9 mouse cellular contexts compared by ENCODE assay signal in the genomic region with DNA sequence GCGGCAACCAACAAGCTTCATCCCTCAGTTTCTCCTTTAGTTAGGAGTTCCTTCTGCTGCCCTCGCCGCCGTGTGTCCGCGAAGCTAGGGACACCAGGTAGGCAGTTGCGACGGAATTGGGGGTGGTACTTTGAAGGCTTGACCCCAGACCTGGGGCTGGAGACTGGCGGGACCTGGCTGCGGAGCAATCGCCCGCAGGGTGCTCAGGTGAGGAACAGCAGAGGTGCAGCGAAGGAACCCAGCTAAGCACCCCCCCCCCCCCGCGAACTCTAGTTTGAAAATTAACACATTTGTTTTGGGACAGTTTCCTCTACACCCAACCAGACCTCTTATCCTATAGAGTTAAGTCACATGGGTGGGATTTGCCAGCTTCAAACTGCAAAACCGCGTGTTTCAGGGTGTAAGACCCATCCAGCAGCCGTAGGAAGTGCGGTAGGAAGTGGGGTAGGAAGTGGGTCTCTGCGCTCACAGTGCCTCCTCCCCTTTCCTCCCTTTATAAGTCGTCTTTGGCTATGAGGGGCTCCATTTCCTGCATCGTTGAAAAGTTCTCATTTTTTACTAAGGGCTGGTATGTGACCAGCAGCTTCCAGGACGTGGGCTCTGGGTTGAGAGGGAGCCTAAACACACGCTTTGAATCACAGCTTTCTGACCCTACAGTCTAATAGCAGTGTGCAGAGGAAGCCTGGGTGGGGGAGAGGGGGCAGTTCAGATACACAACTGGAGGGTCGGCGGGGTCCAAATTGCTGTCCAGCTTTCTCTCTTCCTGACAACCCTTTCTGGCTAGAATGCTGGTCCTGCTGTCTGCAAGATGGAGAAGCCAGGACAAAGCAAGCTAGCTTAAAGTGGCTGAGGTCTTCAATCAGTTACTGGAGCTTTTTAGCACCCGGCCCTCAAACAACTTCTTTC. TPM values are rescaled to one million over a fixed set of nuclear protein-coding genes. Genes with fewer than 3 reads are reported as not detected.
DNase-seq lines count a peak whose midpoint lies in the region; ATAC-seq and TF ChIP-seq lines count a peak whose summit lies in the region.
"Had no signal": no experiment of that assay in that cellular context is flagged by ENCODE, and none has a peak within 500 bp of the region (broad histone marks: within the 10 kb centered on the region; RNA-seq: fewer than 3 reads in every experiment).

No protein-coding gene starts in this region.

- H3K9ac ChIP-seq in heart, adult 2 months (ENCODE audit: low read depth, low read length) = peak overlapping the region; percentile 57
- H3K9ac ChIP-seq in heart, postnatal 0 days (replicated peaks; ENCODE audit: low read depth, low read length) = peak overlapping the region; percentile 54
- peak overlapping the region; percentile 74 for H3K9ac ChIP-seq in limb, embryonic 13.5 days
- peak overlapping the region; percentile 75 for H3K9ac ChIP-seq in neural tube, embryonic 13.5 days

- H3K4me3 ChIP-seq in heart, adult 2 months = peak overlapping the region; percentile 52
- peak overlapping the region; percentile 59 for H3K4me3 ChIP-seq in heart, postnatal 0 days (ENCODE audit: low read depth, low read length)
- H3K4me3 ChIP-seq in limb, embryonic 13.5 days = peak overlapping the region; percentile 63
- H3K4me3 ChIP-seq in neural tube, embryonic 13.5 days = peak overlapping the region; percentile 59

- DNase-seq in heart, adult 2 months = peak; percentile 11 to 20
- DNase-seq in heart, adult 8-10 months (ENCODE audit: low spot score) = no peak
- no peak for DNase-seq in heart, postnatal 0 days (ENCODE audit: low spot score)
- DNase-seq in layer of hippocampus, postnatal 25 days (ENCODE audit: extremely low spot score in 1 of 2, low spot score in 1 of 2) = no peak
- DNase-seq in spleen, postnatal 14 days (ENCODE audit: low spot score in 2 of 2) = no peak

- no peak overlapping the region for H3K27ac ChIP-seq in heart, adult 2 months
- no peak overlapping the region for H3K27ac ChIP-seq in heart, postnatal 0 days (ENCODE audit: low read depth)
- peak overlapping the region; percentile 61 for H3K27ac ChIP-seq in limb, embryonic 13.5 days
- no peak overlapping the region for H3K27ac ChIP-seq in neural tube, embryonic 13.5 days (replicated peaks)

- 0 out of 2 replicates have a peak, but pooled peaks cover 2% of the 10 kb centered on the region for H3K27me3 ChIP-seq in heart, adult 2 months (ENCODE audit: control insufficient read depth, insufficient read depth, low read length)
- H3K27me3 ChIP-seq in heart, postnatal 0 days (ENCODE audit: control insufficient read depth, insufficient read depth, low read length) = 0 out of 2 replicates have a peak, but pooled peaks cover 2% of the 10 kb centered on the region
- peaks cover 41% of the 10 kb centered on the region for H3K27me3 ChIP-seq in limb, embryonic 13.5 days
- H3K27me3 ChIP-seq in neural tube, embryonic 13.5 days = peaks cover 51% of the 10 kb centered on the region

- H3K79me2 ChIP-seq in heart, adult 2 months (replicated peaks; ENCODE audit: control insufficient read depth, insufficient read depth, low read length) = no peaks in the 10 kb centered on the region

- H3K4me2 ChIP-seq in heart, postnatal 0 days (ENCODE audit: low read depth, low read length) = peak overlapping the region; percentile 91
- peak overlapping the region; percentile 93 for H3K4me2 ChIP-seq in limb, embryonic 13.5 days (replicated peaks)
- H3K4me2 ChIP-seq in neural tube, embryonic 13.5 days = peak overlapping the region; percentile 98

- intact Hi-C loops in heart, adult 2 months (cut with DNase I) = loop anchor here (5.0 to 10.0 kb wide), 2 partner anchors 69 to 122 kb away; a partner anchor contains a TSS

- no peak for TF ChIP-seq EP300 in heart, adult 2 months (IDR thresholded peaks at IDR 0.05; ENCODE audit: insufficient read depth, low read depth, low read length)
- TF ChIP-seq EP300 in heart, postnatal 0 days (IDR thresholded peaks at IDR 0.05; ENCODE audit: low read depth) = no peak

- H3K9me3 ChIP-seq in heart, postnatal 0 days (replicated peaks; ENCODE audit: control insufficient read depth, low read length) = no peaks in the 10 kb centered on the region
- no peaks in the 10 kb centered on the region for H3K9me3 ChIP-seq in limb, embryonic 13.5 days
- no peaks in the 10 kb centered on the region for H3K9me3 ChIP-seq in neural tube, embryonic 13.5 days
- H3K9me3 ChIP-seq: G1E had no signal

- TF ChIP-seq CTCF in heart, adult 2 months (IDR thresholded peaks at IDR 0.05) = no peak
- TF ChIP-seq CTCF in heart, postnatal 0 days (IDR thresholded peaks at IDR 0.05; ENCODE audit: low read depth) = no peak

- TF ChIP-seq POLR2A in heart, adult 2 months (IDR thresholded peaks at IDR 0.05; ENCODE audit: insufficient read depth, low read depth, low read length) = no peak

- 5% methylated on average over 27 of the region's 27 CpGs for WGBS in heart, adult 2 months
- WGBS in heart, postnatal 0 days = 6% methylated on average over 26 of the region's 27 CpGs
- WGBS in limb, embryonic 13.5 days = 2% methylated on average over 27 of the region's 27 CpGs
- 4% methylated on average over 27 of the region's 27 CpGs for WGBS in neural tube, embryonic 13.5 days

- no peaks in the 10 kb centered on the region for H3K4me1 ChIP-seq in heart, adult 2 months (ENCODE audit: control insufficient read depth, insufficient read depth, low read length)
- no peaks in the 10 kb centered on the region for H3K4me1 ChIP-seq in heart, postnatal 0 days (ENCODE audit: control insufficient read depth, insufficient read depth)
- H3K4me1 ChIP-seq in limb, embryonic 13.5 days = no peaks in the 10 kb centered on the region
- peaks cover 13% of the 10 kb centered on the region for H3K4me1 ChIP-seq in neural tube, embryonic 13.5 days (replicated peaks)

- no peaks in the 10 kb centered on the region for H3K36me3 ChIP-seq in heart, adult 2 months (ENCODE audit: control insufficient read depth, insufficient read depth, low read length)
- H3K36me3 ChIP-seq in heart, postnatal 0 days (replicated peaks; ENCODE audit: control insufficient read depth, insufficient read depth, low read length) = no peaks in the 10 kb centered on the region
- no peaks in the 10 kb centered on the region for H3K36me3 ChIP-seq in limb, embryonic 13.5 days
- no peaks in the 10 kb centered on the region for H3K36me3 ChIP-seq in neural tube, embryonic 13.5 days
- H3K36me3 ChIP-seq: G1E had no signal

- peak; percentile 72 for ATAC-seq in activated CD4-positive, CD25-positive, alpha-beta regulatory T cell, adult 4 months
- ATAC-seq in heart, postnatal 0 days (ENCODE audit: insufficient read depth, low read depth) = peak; percentile 28
- peak; percentile 46; the same call in 1 of the 2 replicates for ATAC-seq in limb, embryonic 13.5 days (ENCODE audit: low FRiP score, low read depth)
- peak; percentile 60; the same call in 1 of the 2 replicates for ATAC-seq in neural tube, embryonic 13.5 days (ENCODE audit: low read depth)

RNA-seq across cellular contexts. Expression of a gene that starts 0.8 kb away (rescaled TPM):
- 1 to 10 TPM; 2.1 to 3.8 TPM for total RNA-seq in heart, adult 2 months (2021)
- 3.3 and 4.1 TPM in 2 replicates for polyA plus RNA-seq in heart, adult 2 months (2012; rRNA removed)
- total RNA-seq in heart, adult 8-10 months (2022) = 1 to 10 TPM; 1.6 to 2.8 (median 2.2) TPM
- 10 to 100 TPM; 25.2 to 28.4 TPM for polyA plus RNA-seq in activated CD4-positive, CD25-positive, alpha-beta regulatory T cell, adult 4 months (2017; shearing (Covaris generic))
- total RNA-seq in heart, postnatal 0 days (2014; rRNA removed; ENCODE audit: low replicate concordance) = 4.6 and 7.0 TPM in 2 replicates
- polyA plus RNA-seq in heart, postnatal 0 days (2015; fragmentation: Nextera tagmentation; extraction: Ambion mirVana) = 8.0 and 8.7 TPM in 2 replicates
- 13.8 and 16.0 TPM in 2 replicates for polyA plus RNA-seq in limb, embryonic 13.5 days (2015; fragmentation: Nextera tagmentation; extraction: Ambion mirVana)
- polyA plus RNA-seq in neural tube, embryonic 13.5 days (2015; fragmentation: Nextera tagmentation; extraction: Ambion mirVana) = 6.1 and 9.1 TPM in 2 replicates
- 10 to 100 TPM; 40.4 to 49.5 TPM for total RNA-seq in layer of hippocampus, postnatal 25 days (2021)
- polyA plus RNA-seq: G1E had no signal

RNA-seq across cellular contexts. Expression of a gene that starts 37.3 kb away (rescaled TPM):
- total RNA-seq in heart, adult 2 months (2021) = not detected
- polyA plus RNA-seq in heart, adult 2 months (2012; rRNA removed) = 0.10 and 0.26 TPM in 2 replicates
- total RNA-seq in heart, adult 8-10 months (2022) = under 1 TPM in 1 of 4 experiments, not detected in 3; 0.37 TPM
- under 1 TPM in 1 of 2 experiments, not detected in 1; 0.32 TPM for polyA plus RNA-seq in activated CD4-positive, CD25-positive, alpha-beta regulatory T cell, adult 4 months (2017; shearing (Covaris generic))
- not detected in 2 replicates for total RNA-seq in heart, postnatal 0 days (2014; rRNA removed; ENCODE audit: low replicate concordance)
- not detected in 2 replicates for polyA plus RNA-seq in heart, postnatal 0 days (2015; fragmentation: Nextera tagmentation; extraction: Ambion mirVana)
- not detected in 2 replicates for polyA plus RNA-seq in limb, embryonic 13.5 days (2015; fragmentation: Nextera tagmentation; extraction: Ambion mirVana)
- not detected in 2 replicates for polyA plus RNA-seq in neural tube, embryonic 13.5 days (2015; fragmentation: Nextera tagmentation; extraction: Ambion mirVana)
- not detected for total RNA-seq in layer of hippocampus, postnatal 25 days (2021)
- polyA plus RNA-seq: G1E had no signal

Comparison
In these comparisons a context has a peak if more than half of its experiments do, and no peak if none do; other contexts are left out.
1. DNase-seq: peak in heart, adult 2 months (2 of 2); none in heart, adult 8-10 months (single experiment), heart, postnatal 0 days (single experiment), layer of hippocampus, postnatal 25 days (0 of 2) and spleen, postnatal 14 days (0 of 2).
2. Peak in every context shown above with its lines, with median percentiles within 50 percentile points of each other: H3K4me3 ChIP-seq, H3K9ac ChIP-seq, ATAC-seq and H3K4me2 ChIP-seq.